Mouse (Mus musculus) olfactory bulb, adult 2 months (tissue): Measurements from ENCODE around the gene Focad.

ENCODE experiments used
- CTCF ChIP-seq: fragments of 200-500 bp; IDR thresholded peaks from 2 replicates; pipeline ENCODE4 v1.5.1; 2012; ENCODE audit warnings: low read depth, mild to moderate bottlenecking, low read length, moderate library complexity; ENCODE audit not compliant: insufficient read depth
- POLR2A ChIP-seq: fragments of 200-500 bp; IDR thresholded peaks from 2 replicates; pipeline ENCODE4 v1.6.1; 2012; ENCODE audit warnings: mild to moderate bottlenecking, low read depth, low read length, moderate library complexity; ENCODE audit not compliant: insufficient read depth

DNA sequence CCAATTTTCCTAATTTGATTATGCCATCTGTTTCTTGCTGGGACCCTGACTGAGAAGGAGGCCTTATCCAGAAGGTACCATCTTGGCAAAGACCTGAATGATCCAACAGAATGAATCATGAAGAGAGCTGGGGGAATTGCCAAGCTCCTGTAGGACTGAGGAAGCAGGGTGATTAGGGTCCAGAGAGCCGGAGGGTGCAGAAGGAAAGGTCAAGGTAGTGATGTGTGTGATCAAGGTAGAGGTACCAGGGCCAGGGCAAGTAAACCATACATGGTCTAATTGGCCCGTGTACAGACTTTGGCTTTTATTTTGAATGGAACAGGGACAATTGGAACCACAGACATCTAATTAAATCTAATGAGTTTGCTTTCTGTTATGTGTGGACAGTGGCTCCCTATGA is 4.1 kb upstream of the Focad start:
- TF ChIP-seq CTCF, result no peak
- no peak for TF ChIP-seq POLR2A
